Mouse (Mus musculus): ENCODE data around the gene Aif1.

The Aif1 gene

DNA sequence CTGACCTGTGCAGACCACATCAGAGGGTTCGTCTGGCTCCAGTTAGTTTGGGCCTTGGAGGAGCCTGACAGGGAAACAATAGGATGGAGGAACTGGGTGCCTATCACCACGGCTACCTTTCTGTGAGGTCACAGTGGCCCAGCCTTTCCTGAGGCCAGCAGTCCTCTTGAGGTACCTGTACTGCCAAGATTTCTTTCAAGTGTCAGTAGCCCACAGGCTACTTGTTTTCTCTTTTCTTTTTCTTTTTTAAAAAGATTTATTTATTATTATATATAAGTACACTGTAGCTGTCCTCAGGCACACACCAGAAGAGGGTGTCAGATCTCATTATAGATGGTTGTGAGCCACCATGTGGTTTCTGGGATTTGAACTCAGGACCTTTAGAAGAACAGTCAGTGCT is at the start of gene Aif1:
TSS of gene Aif1 (minus strand) at position 101 of the 400 bp plus-strand sequence.
- DNase-seq: no peak

DNA sequence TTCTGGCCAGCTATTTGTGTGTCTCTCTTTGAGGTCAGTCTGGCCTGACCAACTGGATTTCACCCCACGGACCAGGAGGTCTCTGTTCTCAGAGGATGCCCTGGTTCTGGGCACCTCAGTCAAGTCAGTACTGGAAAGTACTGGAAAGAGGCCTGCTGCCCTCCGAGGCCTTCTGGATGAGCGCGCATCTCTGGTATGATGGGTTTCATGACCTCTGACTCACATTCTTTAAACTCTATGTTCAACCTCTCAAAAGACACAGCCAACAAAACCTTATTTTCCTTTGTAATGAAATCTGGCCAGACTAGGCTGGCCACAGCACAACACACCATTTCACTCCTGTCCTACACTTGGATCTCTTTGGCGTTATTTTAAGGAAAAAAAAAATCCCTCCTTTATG is 49.6 kb upstream of the Aif1 start:
- no peak for DNase-seq

DNA sequence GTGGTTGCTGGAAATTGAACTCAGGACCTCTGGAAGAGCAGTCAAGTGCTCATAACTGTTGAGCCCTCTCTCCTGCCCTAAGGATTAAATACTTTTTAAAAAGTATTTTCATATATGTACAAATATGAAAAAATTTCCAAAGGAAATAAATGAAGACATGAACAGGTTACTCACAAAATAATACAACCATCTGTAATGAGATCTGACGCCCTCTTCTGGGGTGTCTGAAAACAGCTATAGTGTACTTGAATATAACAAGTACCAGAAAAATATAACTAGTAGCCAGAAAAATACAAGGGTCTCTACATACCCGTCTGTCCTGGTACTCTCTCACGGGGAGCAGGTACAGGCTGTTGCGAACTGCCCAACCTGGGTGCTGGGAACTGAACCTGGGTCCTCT is 48.8 kb upstream of the Aif1 start:
- DNase-seq: no peak

DNA sequence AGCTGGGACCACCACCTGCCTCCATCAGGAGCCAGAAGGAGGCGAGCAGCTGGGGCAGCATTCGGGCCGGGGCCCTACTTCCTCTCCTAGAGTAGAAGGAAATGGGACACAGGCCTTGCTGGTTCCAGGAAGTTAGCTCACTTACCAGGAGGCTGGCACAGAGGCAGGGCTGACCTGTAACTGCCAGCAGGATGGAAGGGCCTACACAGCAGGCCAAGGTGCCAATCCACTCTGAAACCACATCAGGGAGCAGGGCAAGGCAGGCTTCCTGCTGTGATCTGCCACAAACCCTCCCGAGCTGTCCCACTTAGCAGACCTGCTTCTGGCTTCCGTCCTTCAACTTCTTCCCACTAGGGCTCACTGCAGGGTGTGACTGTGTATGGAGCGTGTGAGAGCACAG is 46.4 kb upstream of the Aif1 start:
- no peak for DNase-seq

DNA sequence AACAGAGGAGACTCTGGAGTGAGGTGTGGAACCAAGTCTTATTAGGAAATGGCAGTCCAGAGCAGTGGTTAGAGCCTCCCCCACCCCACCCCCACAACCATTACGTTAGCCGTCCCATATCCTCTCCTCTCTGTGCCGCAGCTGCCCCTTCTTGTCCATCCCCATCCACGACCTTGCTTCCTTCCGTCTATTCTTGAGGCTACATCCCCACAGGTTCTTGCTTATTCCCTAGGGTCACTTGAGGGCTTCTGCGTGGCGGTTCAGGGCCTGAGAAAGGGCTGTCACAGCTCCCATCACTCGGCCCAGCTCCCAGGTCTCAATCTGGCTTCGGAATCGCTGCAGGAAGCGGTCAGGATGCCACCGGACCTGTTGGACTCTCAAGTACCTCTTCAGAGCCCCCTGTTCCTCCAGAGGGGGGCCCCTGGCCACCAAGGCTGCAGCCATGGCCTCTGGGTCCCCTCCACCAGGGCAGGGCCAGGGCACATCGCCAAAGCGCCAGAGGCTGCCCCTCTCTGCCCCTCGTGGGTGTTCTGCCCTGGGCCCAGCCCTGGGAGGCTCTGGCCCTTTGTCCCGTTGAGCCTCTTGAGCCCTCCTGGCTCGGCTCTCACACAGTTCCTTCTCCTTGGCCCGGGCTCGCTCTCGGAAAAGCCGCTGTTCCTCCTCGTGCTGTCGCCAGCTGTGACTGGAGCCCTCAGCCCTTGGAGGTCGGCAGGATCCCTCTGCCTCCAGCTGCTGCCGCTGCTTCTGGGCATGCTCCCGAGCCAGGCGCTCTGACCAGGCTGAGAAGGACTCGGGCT is 44.5 kb upstream of the Aif1 start, which contains the start of gene Gm16181:
TSS of gene Gm16181 (plus strand) at position 679 of the 797 bp plus-strand sequence.
- no peak for DNase-seq

DNA sequence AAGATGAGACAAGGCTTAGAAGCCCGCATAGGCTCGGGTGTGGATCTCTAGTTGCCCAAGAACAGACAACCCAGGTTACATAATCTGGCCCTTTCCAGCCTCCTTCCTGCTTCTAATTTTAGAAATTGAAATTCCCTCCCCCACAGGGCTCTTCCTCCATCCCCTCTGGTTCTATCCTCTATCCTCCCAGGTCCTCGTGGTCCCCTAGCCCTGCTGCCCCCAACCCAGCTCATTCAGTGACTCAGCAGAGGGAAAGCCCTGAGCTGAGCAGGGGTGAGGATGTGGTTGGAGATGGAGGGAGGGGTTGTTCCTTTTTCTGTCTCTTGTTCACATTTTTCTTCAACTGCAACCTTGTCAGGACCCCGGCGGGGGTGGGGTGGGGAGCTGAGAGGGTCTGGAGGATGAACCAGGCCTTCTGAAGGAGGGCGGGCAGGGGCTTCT is 43.8 kb upstream of the Aif1 start:
- no peak for DNase-seq

- DNase-seq: peak; percentile 43
Measured at GRCm38 (mm10) chr17:35218516-35219193, 42.8 kb upstream of the Aif1 start.

- DNase-seq: no peak
Measured at GRCm38 (mm10) chr17:35213071-35213470, 37.2 kb upstream of the Aif1 start.

- no peak for DNase-seq
Measured at GRCm38 (mm10) chr17:35210593-35210992, 34.7 kb upstream of the Aif1 start.

DNA sequence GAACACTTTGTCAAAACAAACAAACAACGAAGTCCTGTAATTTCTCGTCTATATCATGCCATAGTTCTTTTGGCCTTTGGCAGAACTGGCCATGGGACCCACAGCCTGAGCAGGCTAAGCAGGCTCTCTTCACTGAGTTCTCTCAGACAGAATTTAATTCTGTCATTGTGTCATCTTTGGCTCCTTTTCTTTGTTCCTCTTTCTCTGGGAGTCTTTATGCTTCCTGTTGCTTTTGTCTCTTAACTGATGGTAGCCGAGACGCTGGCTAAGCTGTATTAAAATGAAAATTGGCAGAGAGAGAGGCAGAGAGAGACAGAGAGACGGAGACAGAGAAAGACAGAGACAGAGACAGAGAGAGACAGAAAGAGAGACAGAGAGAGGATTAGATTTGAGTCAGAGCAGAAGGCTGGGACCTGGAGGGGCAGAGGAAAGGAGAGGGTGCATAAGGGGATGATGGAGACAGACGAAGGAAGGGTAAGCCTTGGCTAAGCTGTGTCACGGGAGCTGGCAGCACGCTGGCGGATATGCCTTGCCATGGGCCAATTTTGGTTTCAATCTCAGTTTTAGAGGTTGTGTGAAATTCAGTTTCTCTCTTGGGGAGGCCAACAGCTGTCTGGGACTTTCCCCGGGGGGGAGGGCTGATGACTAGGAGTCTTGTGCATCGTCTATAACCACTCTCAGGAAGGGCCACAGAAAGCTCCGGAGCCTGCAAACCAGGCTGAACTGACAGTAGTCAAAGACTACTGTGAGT is 34.1 kb upstream of the Aif1 start:
- no peak for DNase-seq

DNA sequence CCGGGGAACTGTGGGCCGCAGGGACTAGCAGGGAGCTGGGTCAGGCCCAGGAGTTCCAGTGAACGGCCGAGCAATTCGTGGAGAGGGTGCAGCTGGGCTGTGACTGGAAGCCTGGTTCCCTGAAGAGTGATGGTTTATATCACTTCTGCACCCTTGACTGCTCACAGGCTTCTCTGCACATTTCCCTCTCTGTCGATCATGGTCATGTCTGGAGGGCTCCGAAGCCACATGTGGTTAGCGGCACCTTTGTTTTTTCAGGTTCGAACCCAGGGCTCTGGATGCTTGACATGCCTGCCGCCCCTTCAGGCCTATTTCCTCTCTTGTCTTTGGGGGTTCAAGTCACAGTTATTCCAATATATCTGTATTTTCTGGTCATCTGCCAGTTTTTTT is 29.5 kb upstream of the Aif1 start:
- no peak for DNase-seq

- no peak for DNase-seq
Measured at GRCm38 (mm10) chr17:35204494-35205379, 28.9 kb upstream of the Aif1 start, which contains the start of gene Lta. Gene Lta, minus strand, starts transcription at chr17:35205351.

GRCm38 (mm10) chr17:35202442-35202841 is 26.6 kb upstream of the Aif1 start:
- no peak for DNase-seq

GRCm38 (mm10) chr17:35201787-35202186 is 25.9 kb upstream of the Aif1 start, which contains the start of gene Tnf:
Gene Tnf, minus strand, starts transcription at chr17:35202007.
- no peak for DNase-seq

- no peak for DNase-seq
Measured at GRCm38 (mm10) chr17:35201128-35201527, 25.3 kb upstream of the Aif1 start.

- no peak for DNase-seq
Measured at GRCm38 (mm10) chr17:35200398-35200797, 24.5 kb upstream of the Aif1 start.

- no peak for DNase-seq
Measured at GRCm38 (mm10) chr17:35198946-35199345, 23.1 kb upstream of the Aif1 start.

DNA sequence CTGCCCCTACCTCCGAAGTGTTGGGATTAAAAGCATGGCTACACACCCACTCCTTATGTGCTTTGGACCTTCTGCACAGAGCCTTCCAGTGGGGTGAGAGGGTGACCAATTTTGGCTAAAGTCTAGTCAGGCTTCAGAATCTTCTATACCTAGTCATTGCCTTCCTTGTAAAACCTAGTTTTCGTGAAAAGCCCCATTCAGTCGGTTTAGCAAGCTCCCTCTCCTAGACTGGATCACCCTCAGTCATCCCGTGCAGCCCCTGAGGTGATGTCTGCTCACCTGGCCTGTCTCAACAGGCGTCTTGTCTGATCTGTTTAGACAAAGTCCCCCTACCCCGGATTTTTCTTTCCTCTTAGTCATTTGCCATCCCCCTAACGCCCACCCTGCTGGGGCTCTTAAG is 22.2 kb upstream of the Aif1 start:
- DNase-seq: no peak

- DNase-seq: no peak
Measured at GRCm38 (mm10) chr17:35197126-35197525, 21.3 kb upstream of the Aif1 start.

- DNase-seq: no peak
Measured at GRCm38 (mm10) chr17:35196321-35196641, 20.4 kb upstream of the Aif1 start.

GRCm38 (mm10) chr17:35195631-35196320 is 19.9 kb upstream of the Aif1 start:
- peak; percentile 63 for DNase-seq

Data from kidney, adult 11 months (tissue).